Mouse (Mus musculus) macrophage (primary cell): ENCODE measurements around the gene Gcnt7. TPM values are rescaled to one million over a fixed set of nuclear protein-coding genes. Genes with fewer than 3 reads are reported as not detected.

Source experiments
- H3K27ac ChIP-seq: fragments of 350-480 bp; formaldehyde crosslinking; 2 replicates; pipeline ENCODE4 v1.9.0; 2021
- H3K36me3 ChIP-seq: fragments of 350-480 bp; formaldehyde crosslinking; 2 replicates; pipeline ENCODE4 v1.9.0; 2021; ENCODE audit errors: inconsistent target
- H3K4me3 ChIP-seq: fragments of 350-480 bp; formaldehyde crosslinking; 2 replicates; pipeline ENCODE4 v1.9.0; 2021; ENCODE audit errors: inconsistent target
- H3K79me2 ChIP-seq: fragments of 350-480 bp; formaldehyde crosslinking; 2 replicates; pipeline ENCODE4 v1.9.0; 2021; ENCODE audit errors: inconsistent target
- WGBS: methylation state at CpG from one replicate; pipeline ENCODE4 v1.1.7; 2026; ENCODE audit warnings: inconsistent platforms; ENCODE audit not compliant: missing documents; 5-methylcytosine and 5-hydroxymethylcytosine counted together
- polyA plus RNA-seq: library from polyadenylated mRNA; stranded (reverse); fragments of 250-400 nt; gene quantifications from 3 replicates; pipeline ENCODE4 v1.2.4, GENCODE M21; 2018; ENCODE audit warnings: inconsistent platforms
- total RNA-seq, 78 experiments: library from RNA; depleted of rRNA; stranded (reverse); fragments of 250-400 nt; gene quantifications; 1 replicate in 9 of 78; 2 replicates in 24 of 78; 3 replicates in 43 of 78; 4 replicates in 2 of 78; pipeline ENCODE4 v1.2.4; 2018; ENCODE audit warnings: inconsistent platforms in 56 of 78

The Gcnt7 gene
- under 1 TPM in 2 of 26 experiments, not detected in 24; 0.46 to 0.50 TPM for total RNA-seq (2018; cell fraction: chromatin; rRNA removed)
- not detected for total RNA-seq (2018; cell fraction: cytosol; rRNA removed)
- total RNA-seq (2018; cell fraction: nucleus; rRNA removed) = not detected
- not detected in 3 replicates for polyA plus RNA-seq

DNA sequence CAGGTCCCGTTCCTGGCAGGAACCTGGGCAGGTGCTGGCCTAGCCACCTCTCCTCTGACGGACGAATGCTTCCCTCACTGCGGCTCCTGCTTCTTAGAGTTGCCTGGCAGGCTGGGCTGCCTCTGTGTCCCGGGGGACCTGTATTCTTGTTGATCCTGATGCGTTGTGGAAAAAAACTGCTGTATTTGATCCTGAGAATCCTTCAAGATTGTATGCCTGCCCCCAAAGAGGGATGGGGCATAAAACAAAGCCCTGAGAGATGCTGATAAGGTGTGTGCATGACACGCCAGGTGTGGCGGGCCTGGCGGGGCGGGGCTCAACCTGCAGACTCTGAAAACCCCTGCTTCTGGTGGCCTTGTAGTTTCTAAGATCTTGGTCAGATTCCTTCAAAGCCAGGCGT, at the start of gene Gcnt7:
TSS of gene Gcnt7 (minus strand) at position 101 of the 400 bp plus-strand sequence.
- Histone ChIP-seq H3K36me3 (peaks cover 80% of the 10 kb centered on the region), H3K79me2 (peaks cover 55% of the 10 kb centered on the region; the same call in 1 of the 2 replicates), H3K4me3 (no peak within 1 kb of the TSS), H3K27ac (no peak within 1 kb of the TSS)
- 96% methylated on average over 11 of the region's 11 CpGs for WGBS

DNA sequence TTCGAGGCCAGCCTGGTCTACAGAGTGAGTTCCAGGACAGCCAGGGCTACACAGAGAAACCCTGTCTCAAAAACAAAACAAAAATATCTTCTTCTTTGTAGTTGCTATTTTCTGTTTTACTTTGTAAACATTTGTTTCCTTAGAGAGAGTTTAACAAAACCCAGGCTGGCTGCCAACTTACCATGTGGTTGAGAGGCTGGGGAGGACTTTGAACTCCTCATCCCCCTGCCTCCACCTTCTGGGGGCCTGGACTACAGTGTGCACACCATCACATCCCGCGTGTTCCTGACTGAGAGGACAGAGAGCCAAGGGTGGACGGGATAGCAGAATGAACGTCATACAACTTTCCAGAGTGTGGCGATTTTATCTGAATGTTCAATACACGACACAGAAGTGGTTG, 47.7 kb upstream of the Gcnt7 start:
- WGBS = 88% methylated on average over 7 of the region's 7 CpGs
- no peak overlapping the region for H3K4me3 ChIP-seq

DNA sequence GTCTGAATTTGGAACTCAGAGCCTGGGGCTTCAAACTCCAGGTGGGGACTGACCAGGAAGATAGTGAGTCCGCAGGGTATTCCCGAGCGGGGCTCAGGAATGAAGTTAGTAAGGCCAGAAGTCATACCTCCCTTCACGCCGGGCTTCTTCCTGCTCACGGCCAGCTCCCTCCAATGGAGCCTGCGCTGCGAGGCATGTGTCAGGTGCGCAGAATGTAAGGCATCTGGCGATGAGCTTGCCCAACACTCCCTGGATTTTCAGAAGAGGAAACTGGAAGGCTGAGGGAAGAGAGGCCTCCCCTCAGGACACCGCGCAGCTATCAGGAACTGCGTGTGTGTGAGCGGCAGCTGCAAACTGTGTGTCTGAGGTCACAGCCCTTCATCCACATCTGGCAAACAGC, 43.8 kb upstream of the Gcnt7 start:
- no peaks in the 10 kb centered on the region for H3K36me3 ChIP-seq
- H3K79me2 ChIP-seq = no peaks in the 10 kb centered on the region
- no peak overlapping the region for H3K4me3 ChIP-seq
- no peak overlapping the region for H3K27ac ChIP-seq
- WGBS = 88% methylated on average over 11 of the region's 14 CpGs

More for the DNA sequence above, 47.7 kb upstream of the Gcnt7 start:
- Histone ChIP-seq H3K79me2 (no peaks in the 10 kb centered on the region), H3K27ac (no peak overlapping the region), H3K36me3 (no peaks in the 10 kb centered on the region)

DNA sequence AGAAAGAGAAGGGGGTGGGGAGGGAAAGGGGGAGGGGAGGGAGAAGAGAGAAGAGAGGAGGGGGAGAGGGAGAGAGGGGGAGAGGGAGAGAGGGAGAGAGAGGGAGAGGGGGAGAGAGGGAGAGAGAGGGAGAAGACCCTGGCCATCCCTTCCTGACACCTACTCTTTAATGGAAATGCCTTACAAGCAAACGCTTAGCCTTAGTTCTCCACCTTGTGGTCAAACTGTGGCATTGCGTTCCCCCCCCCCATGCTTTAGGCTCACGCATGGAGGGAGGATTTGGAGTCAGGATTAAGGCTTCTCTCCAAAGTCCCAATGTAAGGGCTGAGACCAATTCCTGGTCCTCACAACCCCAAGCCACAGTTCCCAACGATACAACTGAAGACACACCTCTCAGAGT, 42.9 kb upstream of the Gcnt7 start:
- H3K79me2 ChIP-seq = no peaks in the 10 kb centered on the region
- no peak overlapping the region for H3K4me3 ChIP-seq
- WGBS = 17% methylated on average over 3 of the region's 4 CpGs
- no peaks in the 10 kb centered on the region for H3K36me3 ChIP-seq
- H3K27ac ChIP-seq = no peak overlapping the region

DNA sequence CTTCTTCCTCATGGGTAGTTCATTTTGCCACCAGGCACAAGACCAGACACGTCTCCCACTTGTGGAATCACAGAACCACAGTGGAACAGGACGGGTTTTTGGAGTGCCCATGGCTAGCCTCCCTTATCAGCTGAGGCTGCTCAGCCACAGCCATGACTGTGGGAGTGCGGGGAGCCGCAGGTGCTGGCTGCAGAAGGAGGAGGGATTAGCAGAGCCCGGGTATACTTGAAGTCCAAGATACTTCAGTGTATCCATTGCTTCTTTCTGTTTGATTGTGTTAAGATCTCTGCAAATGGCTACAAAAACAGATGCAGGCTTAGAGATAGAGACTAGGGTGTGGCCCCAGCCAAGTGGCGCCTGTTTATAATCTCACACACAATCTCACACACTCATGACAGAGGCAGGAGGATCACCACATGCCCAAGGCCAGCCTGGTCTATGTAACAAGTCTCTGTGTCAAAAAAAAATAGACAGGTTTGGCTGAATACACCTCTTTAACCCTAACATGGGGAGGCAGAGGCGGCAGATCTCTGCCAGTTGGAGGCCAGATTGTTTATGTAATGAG, 42.4 kb upstream of the Gcnt7 start:
- Histone ChIP-seq H3K36me3 (no peaks in the 10 kb centered on the region), H3K27ac (no peak overlapping the region), H3K4me3 (no peak overlapping the region), H3K79me2 (no peaks in the 10 kb centered on the region)
- WGBS = 67% methylated on average over 6 of the region's 7 CpGs

DNA sequence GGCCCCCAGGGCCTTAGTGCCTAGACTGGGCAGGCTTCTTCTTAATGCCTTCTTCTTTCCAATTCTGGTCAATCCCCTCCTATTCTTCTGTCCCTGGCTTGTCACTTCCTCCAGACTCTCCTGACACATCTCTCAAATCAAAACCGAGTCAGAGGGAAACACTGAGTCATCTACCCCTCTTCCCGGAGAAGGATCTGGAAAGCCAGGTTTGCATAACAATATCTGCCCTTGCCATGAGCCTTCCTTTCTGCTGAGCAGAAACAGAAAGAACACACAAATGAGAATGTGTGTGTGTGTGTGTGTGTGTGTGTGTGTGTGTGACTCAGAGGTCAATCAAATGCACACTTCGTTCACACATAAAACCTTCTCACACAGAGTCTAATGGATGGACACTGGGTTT, 40.4 kb upstream of the Gcnt7 start:
- no peak overlapping the region for H3K4me3 ChIP-seq
- no peaks in the 10 kb centered on the region for H3K79me2 ChIP-seq
- H3K36me3 ChIP-seq = no peaks in the 10 kb centered on the region
- H3K27ac ChIP-seq = no peak overlapping the region
- WGBS = 64% methylated on average over 2 of the region's 3 CpGs

DNA sequence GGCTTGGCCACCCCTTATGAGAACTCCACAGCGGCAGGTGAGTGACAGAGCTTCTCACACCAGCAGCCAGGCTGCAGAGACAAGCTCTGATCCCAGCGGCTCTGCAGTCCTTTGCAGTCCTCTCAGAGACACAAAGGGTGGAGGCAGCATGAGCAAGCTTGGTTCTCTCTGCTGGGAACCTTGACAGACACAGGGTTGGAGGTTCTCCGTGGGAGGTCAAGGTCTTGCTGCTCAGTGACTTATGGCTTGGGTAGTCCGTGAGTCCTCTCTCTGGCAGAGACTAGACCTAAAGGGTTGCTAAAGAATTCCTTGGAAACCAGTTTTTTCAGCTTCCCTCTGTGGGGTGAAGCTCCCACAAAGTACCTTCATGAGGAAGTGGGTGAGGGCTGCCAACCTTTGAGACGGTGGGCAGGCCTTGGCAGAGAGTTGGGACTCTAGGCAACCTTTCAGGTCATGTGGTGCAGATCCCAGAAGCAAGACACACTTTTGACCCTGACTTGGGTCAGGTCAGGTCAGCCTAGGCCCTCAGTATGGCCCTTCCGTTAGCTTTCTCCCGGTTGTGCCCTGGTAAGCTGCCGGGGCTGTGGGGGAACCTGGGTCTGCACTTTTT, 38.4 kb upstream of the Gcnt7 start:
- H3K27ac ChIP-seq = no peak overlapping the region
- no peaks in the 10 kb centered on the region for H3K79me2 ChIP-seq
- no peaks in the 10 kb centered on the region for H3K36me3 ChIP-seq
- 74% methylated on average over 8 of the region's 8 CpGs for WGBS
- no peak overlapping the region for H3K4me3 ChIP-seq

DNA sequence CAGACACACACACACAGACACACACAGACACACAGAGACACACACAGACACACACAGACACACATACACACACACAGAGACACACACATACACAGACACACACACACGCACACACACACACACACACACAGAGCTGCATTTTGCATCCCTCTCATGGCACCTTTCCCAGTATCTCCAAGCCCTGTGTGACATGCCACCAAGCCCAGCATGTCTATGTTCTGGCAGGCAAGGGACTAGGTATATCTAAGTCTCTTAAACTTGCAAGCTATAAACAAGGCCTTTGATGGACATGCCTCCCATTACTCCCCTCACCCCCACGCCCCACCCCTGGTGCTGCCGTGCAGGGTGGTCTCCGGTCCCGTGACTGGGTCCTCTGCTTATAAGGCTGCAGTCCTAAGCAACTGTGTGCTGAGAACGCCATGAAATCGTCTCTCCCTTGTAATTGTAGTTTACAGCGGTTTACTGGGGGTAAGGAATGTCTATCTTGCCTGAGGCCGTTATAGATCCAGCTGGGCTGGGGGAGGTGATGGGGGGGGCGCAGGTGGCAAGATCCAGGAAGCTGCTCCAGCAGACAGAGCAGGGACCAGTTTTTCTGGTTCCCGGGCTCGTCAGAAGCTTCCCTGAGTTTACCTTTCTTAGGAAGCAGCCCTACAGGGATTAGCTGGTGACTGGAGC, 26.4 kb upstream of the Gcnt7 start:
- Histone ChIP-seq H3K79me2 (no peaks in the 10 kb centered on the region), H3K36me3 (no peaks in the 10 kb centered on the region), H3K27ac (no peak overlapping the region), H3K4me3 (no peak overlapping the region)
- WGBS = 85% methylated on average over 12 of the region's 12 CpGs

DNA sequence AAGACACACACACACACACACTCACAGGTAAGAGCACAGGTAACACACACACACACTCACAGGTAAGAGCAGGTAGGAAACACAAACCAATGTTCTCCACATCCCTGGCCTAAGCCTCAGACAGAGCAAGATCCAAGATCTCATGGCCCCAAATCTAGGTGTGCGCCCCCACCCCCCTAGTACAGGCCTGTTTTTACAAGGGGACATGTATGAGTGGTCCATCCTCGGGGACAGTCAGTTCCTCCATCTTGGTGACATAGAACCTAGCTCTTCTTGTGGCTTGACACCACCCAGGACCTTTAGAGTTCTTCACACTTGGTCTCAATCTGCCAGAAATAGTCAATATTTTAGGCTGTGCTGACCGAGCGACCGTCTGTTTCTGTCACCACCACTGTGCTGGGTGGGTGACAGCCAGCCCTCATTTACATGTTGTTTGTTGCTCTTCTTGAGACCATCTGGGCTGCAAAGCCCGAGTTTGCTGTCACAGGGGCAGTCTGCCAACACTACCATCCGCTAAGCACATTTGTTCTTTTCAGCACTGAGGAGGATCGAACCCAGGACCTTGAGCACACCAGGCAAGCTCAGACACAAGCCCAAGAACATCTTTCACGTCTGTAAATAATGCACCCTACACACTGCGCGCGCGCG, 25.5 kb upstream of the Gcnt7 start:
- Histone ChIP-seq H3K27ac (no peak overlapping the region), H3K79me2 (no peaks in the 10 kb centered on the region), H3K4me3 (no peak overlapping the region), H3K36me3 (no peaks in the 10 kb centered on the region)
- WGBS = 91% methylated on average over 14 of the region's 14 CpGs

DNA sequence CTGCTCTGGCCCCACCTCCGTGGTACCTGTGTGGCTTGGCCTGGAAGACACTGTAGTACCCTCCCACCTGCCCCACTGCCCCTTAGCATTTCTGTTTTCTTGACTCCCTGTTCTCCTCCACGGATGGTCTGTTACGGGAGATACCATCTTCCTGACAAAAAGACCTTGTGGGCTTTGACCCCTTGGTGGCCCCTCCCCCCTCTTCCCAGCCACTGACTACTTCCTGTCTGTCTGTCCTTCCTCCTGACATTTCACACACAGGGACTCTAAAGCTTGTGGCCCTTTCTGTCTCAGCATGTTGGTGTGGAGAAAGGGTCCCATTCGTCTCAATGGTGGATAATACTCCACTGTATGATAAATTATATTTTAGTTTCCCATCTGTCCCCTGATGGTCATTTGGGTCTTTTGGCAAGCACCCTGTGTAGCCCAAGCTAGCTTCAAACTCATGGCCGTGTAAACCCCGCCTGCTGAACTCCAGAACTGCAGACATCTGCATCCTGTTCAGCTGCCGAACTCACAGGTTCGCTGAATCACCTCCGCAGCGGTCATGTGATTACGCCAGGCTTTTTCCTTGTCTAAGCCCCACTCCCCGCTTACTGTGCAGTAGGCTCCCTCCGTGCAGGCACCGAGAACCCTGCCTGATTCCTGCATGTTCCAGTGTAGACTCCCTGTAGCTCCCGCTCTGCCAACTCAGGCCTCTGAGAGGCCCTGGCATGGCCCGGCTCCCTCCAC, 23.4 kb upstream of the Gcnt7 start:
- Histone ChIP-seq H3K36me3 (no peaks in the 10 kb centered on the region), H3K27ac (no peak overlapping the region), H3K4me3 (no peak overlapping the region), H3K79me2 (no peaks in the 10 kb centered on the region)
- WGBS = 40% methylated on average over 16 of the region's 16 CpGs

DNA sequence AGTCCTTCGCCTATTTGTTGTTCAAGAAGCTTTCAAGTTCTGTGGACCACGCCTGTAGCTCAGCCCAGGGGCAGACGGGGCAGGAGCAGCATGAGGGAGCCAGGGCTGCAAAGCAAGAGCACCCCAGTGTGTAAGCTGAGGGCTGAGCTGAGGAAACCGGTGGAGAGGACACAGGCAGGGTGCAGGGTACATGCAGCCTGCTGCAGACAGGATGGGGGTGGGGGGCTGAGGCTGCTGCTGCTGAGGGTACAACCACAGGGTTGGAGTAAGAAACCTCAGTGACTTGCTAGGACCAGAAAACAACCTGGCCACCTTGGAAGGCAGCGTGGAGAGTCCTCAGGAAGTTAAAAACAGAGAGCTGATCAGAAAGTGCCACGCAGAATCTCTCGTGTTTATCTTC, 21.9 kb upstream of the Gcnt7 start:
- Histone ChIP-seq H3K27ac (no peak overlapping the region), H3K4me3 (no peak overlapping the region), H3K79me2 (no peaks in the 10 kb centered on the region), H3K36me3 (no peaks in the 10 kb centered on the region)
- WGBS = 72% methylated on average over 6 of the region's 7 CpGs

DNA sequence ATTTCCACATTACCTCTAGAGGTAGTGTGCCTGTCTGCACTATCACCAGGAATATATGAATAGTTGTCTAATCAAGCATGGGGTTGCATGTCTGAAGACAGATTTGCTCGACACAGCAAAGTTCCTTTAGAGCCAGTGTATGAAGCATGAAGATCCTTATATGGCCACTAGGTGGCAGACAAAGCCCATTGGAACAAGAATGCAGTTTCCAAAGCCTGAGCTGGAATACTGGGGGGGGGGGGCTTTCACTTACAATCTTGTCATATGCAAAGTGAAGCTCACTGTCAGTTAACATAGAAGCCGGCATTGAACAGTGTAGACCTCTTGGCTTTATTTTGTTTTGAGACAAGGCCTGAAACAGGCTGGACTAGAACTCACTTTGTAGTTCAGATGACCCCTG, 19.5 kb upstream of the Gcnt7 start:
- Histone ChIP-seq H3K4me3 (no peak overlapping the region), H3K36me3 (no peaks in the 10 kb centered on the region), H3K27ac (no peak overlapping the region), H3K79me2 (no peaks in the 10 kb centered on the region)
- 5% methylated on average over 2 of the region's 2 CpGs for WGBS

DNA sequence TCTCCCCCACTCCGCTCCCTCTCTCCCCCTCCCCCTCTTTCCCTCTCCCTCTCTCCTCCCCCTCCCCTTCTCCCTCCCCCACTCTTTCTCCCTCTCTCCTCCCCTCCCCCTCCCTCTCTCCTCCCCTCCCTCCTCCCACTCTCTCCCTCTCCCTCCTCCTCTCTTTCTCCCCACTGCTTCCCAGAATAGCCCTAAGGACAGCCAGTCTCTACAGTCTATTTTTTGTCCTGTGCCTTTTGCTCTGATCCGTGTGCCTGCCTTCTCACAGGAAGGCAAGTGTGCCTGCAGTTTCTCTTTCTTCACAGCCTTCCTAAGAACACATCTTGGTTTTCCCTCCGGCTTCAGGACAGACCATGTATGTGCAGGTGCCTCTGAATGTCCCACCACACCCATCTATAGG, 19.0 kb upstream of the Gcnt7 start:
- no peak overlapping the region for H3K4me3 ChIP-seq
- no peaks in the 10 kb centered on the region for H3K36me3 ChIP-seq
- no peaks in the 10 kb centered on the region for H3K79me2 ChIP-seq
- WGBS = 51% methylated on average over 3 of the region's 3 CpGs
- no peak overlapping the region for H3K27ac ChIP-seq

DNA sequence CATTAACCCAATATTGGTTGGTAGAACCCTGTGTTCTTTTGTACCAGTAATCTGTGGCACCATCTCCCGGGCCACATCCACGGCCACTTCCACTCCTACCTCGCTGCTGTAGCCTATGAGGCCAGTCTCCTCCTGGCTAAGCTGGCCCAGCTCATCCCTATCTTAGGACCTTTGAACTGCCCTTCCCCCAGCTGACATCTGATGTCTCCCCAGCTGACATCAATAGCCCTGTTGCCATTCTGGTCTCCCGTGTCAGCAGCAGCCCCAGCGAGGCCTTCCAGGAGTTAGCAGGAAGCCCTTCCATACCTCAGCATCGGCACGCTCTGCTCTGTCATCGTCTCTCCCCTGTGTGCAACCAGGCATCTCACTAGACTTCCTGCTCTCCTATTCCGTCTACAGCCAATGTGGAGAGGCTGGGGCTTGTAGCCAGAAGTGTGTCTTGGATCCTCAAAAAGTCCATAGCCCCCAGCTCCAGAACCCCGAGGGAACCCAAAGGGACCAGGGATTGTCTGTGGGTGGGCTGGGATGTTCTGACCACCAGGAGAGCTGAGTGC, 18.4 kb upstream of the Gcnt7 start:
- 28% methylated on average over 10 of the region's 10 CpGs for WGBS
- Histone ChIP-seq H3K4me3 (no peak overlapping the region), H3K27ac (no peak overlapping the region), H3K36me3 (no peaks in the 10 kb centered on the region), H3K79me2 (no peaks in the 10 kb centered on the region)
